Mouse (Mus musculus): ENCODE measurements around the gene Gm20696.

DNA sequence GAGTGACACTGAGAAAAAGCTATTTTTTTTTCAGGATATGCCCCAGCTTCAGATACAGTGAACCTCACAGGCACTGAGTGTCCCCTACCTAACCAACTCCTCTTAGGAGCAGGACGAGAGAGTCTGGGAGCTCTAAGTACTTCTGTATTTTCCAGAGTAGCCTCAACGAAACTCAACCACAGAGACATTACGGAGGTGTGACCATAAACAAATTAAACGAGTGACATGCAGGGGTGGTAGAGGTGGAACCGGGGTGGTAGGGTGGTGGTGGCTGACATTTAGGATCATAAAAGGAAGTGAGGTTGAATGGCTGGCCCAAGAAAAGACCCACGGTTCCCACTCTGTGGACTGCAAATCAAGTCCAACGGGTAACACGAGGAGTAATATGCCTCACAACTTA, 418.2 kb downstream of the Gm20696 start:
- TF ChIP-seq EP300 (IDR thresholded peaks at IDR 0.05; ENCODE audit: low read length) = no peak
- no peak for TF ChIP-seq KAT2A (IDR thresholded peaks at IDR 0.05; ENCODE audit: insufficient replicate concordance, low read length)
- no peak for TF ChIP-seq HCFC1 (IDR thresholded peaks at IDR 0.05; ENCODE audit: low read depth, low read length)
- TF ChIP-seq CTCF (conservative IDR thresholded peaks at IDR 0.05 in 1 of 2, IDR thresholded peaks at IDR 0.05 in 1 of 2; ENCODE audit: low read depth in 2 of 2, low read length in 2 of 2) = no peak
- 0 out of 2 replicates have a peak, but pooled peaks have one; percentile 10 for TF ChIP-seq MEF2A (IDR thresholded peaks at IDR 0.05; ENCODE audit: borderline replicate concordance, low read depth, low read length)
- no peak for TF ChIP-seq USF2 (conservative IDR thresholded peaks at IDR 0.05; ENCODE audit: low read depth, low read length)
- TF ChIP-seq NELFE (IDR thresholded peaks at IDR 0.05; ENCODE audit: low read depth, low read length) = no peak
- no peak for TF ChIP-seq POLR2A (IDR thresholded peaks at IDR 0.05; ENCODE audit: low read depth, low read length)
- TF ChIP-seq ZNF384 (IDR thresholded peaks at IDR 0.05; ENCODE audit: low read depth, low read length) = no peak
- TF ChIP-seq CHD2 (IDR thresholded peaks at IDR 0.05; ENCODE audit: low read length) = no peak
- TF ChIP-seq POLR2AphosphoS2 (IDR thresholded peaks at IDR 0.05; ENCODE audit: low read depth, low read length) = no peak
- TF ChIP-seq ETS1 (conservative IDR thresholded peaks at IDR 0.05; ENCODE audit: low read depth, low read length) = peak; percentile 34
